Mouse (Mus musculus) lung, embryonic 15.5 days (tissue): ENCODE results near the gene Efcab12. TPM values are rescaled to one million over a fixed set of nuclear protein-coding genes. Genes with fewer than 3 reads are reported as not detected.

Source experiments
- ATAC-seq: fragments of 200-750 bp; cut with Nextera tagmentation; 2 replicates; pipeline ENCODE4 v1.8.0; 2017; ENCODE audit warnings: moderate number of reproducible peaks, borderline replicate concordance; ENCODE audit not compliant: low FRiP score, low TSS enrichment; ENCODE audit errors: extremely low read depth
- H3K27ac ChIP-seq: fragments of 300-500 bp; sonication (generic); 2 replicates; pipeline ENCODE4 v1.5.1; 2015; ENCODE audit warnings: moderate library complexity, mild to moderate bottlenecking, inconsistent platforms
- H3K27me3 ChIP-seq: fragments of 300-500 bp; sonication (generic); 2 replicates; pipeline ENCODE4 v1.6.1; 2015; ENCODE audit warnings: inconsistent platforms
- H3K36me3 ChIP-seq: fragments of 300-500 bp; sonication (generic); 2 replicates; pipeline ENCODE4 v1.6.1; 2015; ENCODE audit warnings: inconsistent platforms
- H3K4me1 ChIP-seq: fragments of 300-500 bp; sonication (generic); 2 replicates; pipeline ENCODE4 v1.6.1; 2015; ENCODE audit warnings: inconsistent platforms
- H3K4me2 ChIP-seq: fragments of 300-500 bp; sonication (generic); 2 replicates; pipeline ENCODE4 v1.6.1; 2015; ENCODE audit warnings: inconsistent platforms, mild to moderate bottlenecking, moderate library complexity
- H3K4me3 ChIP-seq: fragments of 300-500 bp; sonication (generic); 2 replicates; pipeline ENCODE4 v1.5.1; 2015; ENCODE audit warnings: mild to moderate bottlenecking, inconsistent platforms
- H3K9ac ChIP-seq: fragments of 300-500 bp; sonication (generic); 2 replicates; pipeline ENCODE4 v1.6.1; 2015; ENCODE audit warnings: inconsistent platforms
- H3K9me3 ChIP-seq: fragments of 300-500 bp; sonication (generic); 2 replicates; pipeline ENCODE4 v1.6.1; 2016; ENCODE audit warnings: inconsistent platforms
- WGBS: fragments of 180-500 bp; shearing (Covaris S2); methylation state at CpG from one replicate; pipeline ENCODE4 v1.1.7; 2015; 5-methylcytosine and 5-hydroxymethylcytosine counted together
- polyA plus RNA-seq: library from polyadenylated mRNA; unstranded; fragments of >200 nt; fragmentation: Nextera tagmentation; extraction: Ambion mirVana; gene quantifications from 2 replicates; pipeline ENCODE4 v1.2.1, GENCODE M21; 2015

Efcab12 gene
- polyA plus RNA-seq, 1 experiment from 2014 or later = 1.2 TPM

- 0% methylated on average over 21 of the region's 28 CpGs for WGBS
- Histone ChIP-seq H3K4me1 (peaks cover 25% of the 10 kb centered on the region), H3K27me3 (no peaks in the 10 kb centered on the region), H3K4me2 (peak within 1 kb of the TSS; percentile 74), H3K4me3 (peak within 1 kb of the TSS; percentile 74), H3K9ac (peak within 1 kb of the TSS; percentile 76), H3K27ac (peak within 1 kb of the TSS; percentile 79), H3K9me3 (no peaks in the 10 kb centered on the region), H3K36me3 (0 out of 2 replicates have a peak, but pooled peaks cover 7% of the 10 kb centered on the region)
- peak; percentile 89 for ATAC-seq
Measured at GRCm38 (mm10) chr6:115774501-115774921, 63.7 kb downstream of the Efcab12 start, which contains the start of gene Cand2. Gene Cand2, plus strand, starts transcription at chr6:115774538.

GRCm38 (mm10) chr6:115773966-115774413 is 64.2 kb downstream of the Efcab12 start:
- ATAC-seq = peak; percentile 83
- Histone ChIP-seq H3K4me2 (peak overlapping the region; percentile 74), H3K27ac (peak overlapping the region; percentile 58), H3K27me3 (no peaks in the 10 kb centered on the region), H3K4me1 (peaks cover 25% of the 10 kb centered on the region), H3K4me3 (peak overlapping the region; percentile 74), H3K36me3 (0 out of 2 replicates have a peak, but pooled peaks cover 7% of the 10 kb centered on the region), H3K9ac (peak overlapping the region; percentile 25; the same call in 1 of the 2 replicates), H3K9me3 (no peaks in the 10 kb centered on the region)
- under 1% methylated on average over 14 of the region's 14 CpGs for WGBS

- Histone ChIP-seq H3K27ac (no peak overlapping the region), H3K27me3 (no peaks in the 10 kb centered on the region), H3K4me2 (no peak overlapping the region), H3K9ac (no peak overlapping the region), H3K4me3 (no peak overlapping the region), H3K4me1 (peaks cover 25% of the 10 kb centered on the region), H3K36me3 (no peaks in the 10 kb centered on the region), H3K9me3 (no peaks in the 10 kb centered on the region)
- ATAC-seq = no peak
- 73% methylated on average over 1 of the region's 1 CpGs for WGBS
Measured at GRCm38 (mm10) chr6:115772604-115773003, 65.6 kb downstream of the Efcab12 start.

GRCm38 (mm10) chr6:115772201-115772600 is 66.0 kb downstream of the Efcab12 start:
- WGBS = 76% methylated on average over 6 of the region's 6 CpGs
- no peaks in the 10 kb centered on the region for H3K27me3 ChIP-seq
- no peak overlapping the region for H3K4me2 ChIP-seq
- no peaks in the 10 kb centered on the region for H3K36me3 ChIP-seq
- no peak overlapping the region for H3K27ac ChIP-seq
- peaks cover 25% of the 10 kb centered on the region for H3K4me1 ChIP-seq
- no peak overlapping the region for H3K4me3 ChIP-seq
- ATAC-seq = no peak
- no peak overlapping the region for H3K9ac ChIP-seq
- H3K9me3 ChIP-seq = no peaks in the 10 kb centered on the region

GRCm38 (mm10) chr6:115770852-115771251 is 67.4 kb downstream of the Efcab12 start:
- ATAC-seq = no peak
- Histone ChIP-seq H3K27me3 (no peaks in the 10 kb centered on the region), H3K27ac (no peak overlapping the region), H3K36me3 (no peaks in the 10 kb centered on the region), H3K9me3 (no peaks in the 10 kb centered on the region), H3K4me1 (peaks cover 12% of the 10 kb centered on the region), H3K9ac (no peak overlapping the region), H3K4me2 (no peak overlapping the region), H3K4me3 (no peak overlapping the region)
- WGBS = 57% methylated on average over 4 of the region's 4 CpGs

- H3K4me3 ChIP-seq = no peak overlapping the region
- ATAC-seq = no peak
- H3K9ac ChIP-seq = no peak overlapping the region
- H3K4me1 ChIP-seq = peaks cover 5% of the 10 kb centered on the region
- H3K4me2 ChIP-seq = no peak overlapping the region
- WGBS = 82% methylated on average over 20 of the region's 20 CpGs
- H3K9me3 ChIP-seq = no peaks in the 10 kb centered on the region
- H3K27me3 ChIP-seq = no peaks in the 10 kb centered on the region
- H3K36me3 ChIP-seq = no peaks in the 10 kb centered on the region
- no peak overlapping the region for H3K27ac ChIP-seq
Measured at GRCm38 (mm10) chr6:115770059-115770670, 68.0 kb downstream of the Efcab12 start.

- Histone ChIP-seq H3K4me3 (no peak overlapping the region), H3K4me2 (no peak overlapping the region), H3K36me3 (no peaks in the 10 kb centered on the region), H3K27ac (peak overlapping the region; percentile 71), H3K4me1 (peaks cover 17% of the 10 kb centered on the region), H3K9me3 (no peaks in the 10 kb centered on the region), H3K9ac (no peak overlapping the region), H3K27me3 (no peaks in the 10 kb centered on the region)
- no peak; the same call in 1 of the 2 replicates for ATAC-seq
- WGBS = 54% methylated on average over 4 of the region's 4 CpGs
Measured at GRCm38 (mm10) chr6:115768207-115768606, 70.0 kb downstream of the Efcab12 start.

- Histone ChIP-seq H3K27me3 (no peaks in the 10 kb centered on the region), H3K9me3 (no peaks in the 10 kb centered on the region), H3K36me3 (no peaks in the 10 kb centered on the region), H3K4me1 (peaks cover 25% of the 10 kb centered on the region), H3K4me3 (no peak overlapping the region), H3K27ac (peak overlapping the region; percentile 71), H3K9ac (no peak overlapping the region), H3K4me2 (no peak overlapping the region)
- no peak for ATAC-seq
- 43% methylated on average over 9 of the region's 9 CpGs for WGBS
Measured at GRCm38 (mm10) chr6:115767357-115767756, 70.9 kb downstream of the Efcab12 start.

- H3K36me3 ChIP-seq = no peaks in the 10 kb centered on the region
- H3K27ac ChIP-seq = peak overlapping the region; percentile 90
- ATAC-seq = peak; percentile 90
- peak overlapping the region; percentile 26 for H3K4me2 ChIP-seq
- no peaks in the 10 kb centered on the region for H3K27me3 ChIP-seq
- no peaks in the 10 kb centered on the region for H3K9me3 ChIP-seq
- peak overlapping the region; percentile 17; the same call in 1 of the 2 replicates for H3K9ac ChIP-seq
- 8% methylated on average over 7 of the region's 7 CpGs for WGBS
- no peak overlapping the region for H3K4me3 ChIP-seq
- peaks cover 39% of the 10 kb centered on the region for H3K4me1 ChIP-seq
Measured at GRCm38 (mm10) chr6:115764179-115764578, 74.0 kb downstream of the Efcab12 start.

GRCm38 (mm10) chr6:115761995-115762756 is 76.0 kb downstream of the Efcab12 start, which contains the start of gene Tmem40:
Gene Tmem40, minus strand, starts transcription at chr6:115762410.
- Histone ChIP-seq H3K9me3 (no peaks in the 10 kb centered on the region), H3K36me3 (no peaks in the 10 kb centered on the region), H3K4me2 (peak within 1 kb of the TSS; percentile 25), H3K4me1 (peaks cover 44% of the 10 kb centered on the region), H3K27me3 (no peaks in the 10 kb centered on the region), H3K4me3 (no peak within 1 kb of the TSS), H3K27ac (peak within 1 kb of the TSS; percentile 77), H3K9ac (no peak within 1 kb of the TSS)
- WGBS = 2% methylated on average over 9 of the region's 9 CpGs
- ATAC-seq = peak; percentile 23; the same call in 1 of the 2 replicates

- Histone ChIP-seq H3K4me1 (peaks cover 44% of the 10 kb centered on the region), H3K27ac (no peak overlapping the region), H3K9ac (no peak overlapping the region), H3K4me3 (no peak overlapping the region), H3K9me3 (no peaks in the 10 kb centered on the region), H3K36me3 (no peaks in the 10 kb centered on the region), H3K4me2 (no peak overlapping the region), H3K27me3 (no peaks in the 10 kb centered on the region)
- WGBS = 37% methylated on average over 4 of the region's 4 CpGs
- ATAC-seq = no peak
Measured at GRCm38 (mm10) chr6:115760982-115761381, 77.2 kb downstream of the Efcab12 start.
